Mouse (Mus musculus): ENCODE results near the gene Stk16. TPM values are rescaled to one million over a fixed set of nuclear protein-coding genes. Genes with fewer than 3 reads are reported as not detected.

Gene Stk16
- polyA plus RNA-seq, 2 experiments from 2014 or later: 45.7 to 65.1 TPM

Other genes starting within 250 kb of the Stk16 start
- 1 to 10 TPM; 5.4 to 6.3 TPM for gene Nhej1, start 85.6 kb upstream of the Stk16 start, polyA plus RNA-seq (2017; shearing (Covaris generic))
- under 1 TPM in 1 of 2 experiments, not detected in 1; 0.46 TPM for gene Slc23a3, start 76.9 kb upstream of the Stk16 start, polyA plus RNA-seq (2017; shearing (Covaris generic))
- 100 to 1,000 TPM; 114 to 125 TPM for gene Cnppd1, start 68.1 kb upstream of the Stk16 start, polyA plus RNA-seq (2017; shearing (Covaris generic))
- 10 to 100 TPM; 15.1 to 27.4 TPM for gene Retreg2, start 68.1 kb upstream of the Stk16 start, polyA plus RNA-seq (2017; shearing (Covaris generic))
- 10 to 100 TPM; 52.2 to 58.8 TPM for gene Zfand2b, start 42.2 kb upstream of the Stk16 start, polyA plus RNA-seq (2017; shearing (Covaris generic))
- gene Abcb6, start 30.4 kb upstream of the Stk16 start, polyA plus RNA-seq (2017; shearing (Covaris generic)): 1 to 10 TPM; 1.4 to 2.8 TPM
- gene Ankzf1, start 18.7 kb upstream of the Stk16 start, polyA plus RNA-seq (2017; shearing (Covaris generic)): 10 to 100 TPM; 14.1 to 17.1 TPM
- gene Atg9a, start 18.6 kb upstream of the Stk16 start, polyA plus RNA-seq (2017; shearing (Covaris generic)): 1 to 10 TPM; 9.9 TPM
- 10 to 100 TPM; 12.0 to 12.4 TPM for gene Glb1l, start within 50 bp of the Stk16 start, polyA plus RNA-seq (2017; shearing (Covaris generic))
- 100 to 1,000 TPM; 120 to 135 TPM for gene Tuba4a, start 9.0 kb downstream of the Stk16 start, polyA plus RNA-seq (2017; shearing (Covaris generic))
- gene A630095N17Rik, start 21.3 kb downstream of the Stk16 start, polyA plus RNA-seq (2017; shearing (Covaris generic)): not detected
- 1 to 10 TPM; 5.9 to 7.1 TPM for gene Dnajb2, start 25.6 kb downstream of the Stk16 start, polyA plus RNA-seq (2017; shearing (Covaris generic))
- gene Ptprn, start 53.7 kb downstream of the Stk16 start, polyA plus RNA-seq (2017; shearing (Covaris generic)): under 1 TPM; 0.37 to 0.47 TPM
- gene Resp18, start 67.6 kb downstream of the Stk16 start, polyA plus RNA-seq (2017; shearing (Covaris generic)): not detected
- gene Dnpep, start 107.2 kb downstream of the Stk16 start, polyA plus RNA-seq (2017; shearing (Covaris generic)): 10 to 100 TPM; 57.0 to 64.9 TPM
- not detected for gene Des, start 149.5 kb downstream of the Stk16 start, polyA plus RNA-seq (2017; shearing (Covaris generic))
- gene Speg, start 164.5 kb downstream of the Stk16 start, polyA plus RNA-seq (2017; shearing (Covaris generic)): not detected
- 10 to 100 TPM; 43.8 to 51.5 TPM for gene Gmppa, start 225.1 kb downstream of the Stk16 start, polyA plus RNA-seq (2017; shearing (Covaris generic))
- not detected for gene Asic4, start 239.6 kb downstream of the Stk16 start, polyA plus RNA-seq (2017; shearing (Covaris generic))

Data from activated CD4-positive, CD25-positive, alpha-beta regulatory T cell, adult 4 months (primary cell).